Mouse (Mus musculus) adipose tissue, adult 10 weeks (tissue): ENCODE results near the gene Rprd2. TPM values are rescaled to one million over a fixed set of nuclear protein-coding genes. Genes with fewer than 3 reads are reported as not detected.

Source experiments
- polyA plus RNA-seq: library from polyadenylated mRNA; stranded (reverse); fragments of 350-450 nt; fragmentation: Illumina TruSeq; extraction: RNeasy Lipid Tissue Mini Kit (QIAGEN cat#74804); gene quantifications from one replicate; pipeline ENCODE4 v1.2.3, GENCODE M21; 2014; ENCODE audit warnings: low read depth, low replicate concordance

Rprd2 gene
- polyA plus RNA-seq, result 14.7 TPM

DNA sequence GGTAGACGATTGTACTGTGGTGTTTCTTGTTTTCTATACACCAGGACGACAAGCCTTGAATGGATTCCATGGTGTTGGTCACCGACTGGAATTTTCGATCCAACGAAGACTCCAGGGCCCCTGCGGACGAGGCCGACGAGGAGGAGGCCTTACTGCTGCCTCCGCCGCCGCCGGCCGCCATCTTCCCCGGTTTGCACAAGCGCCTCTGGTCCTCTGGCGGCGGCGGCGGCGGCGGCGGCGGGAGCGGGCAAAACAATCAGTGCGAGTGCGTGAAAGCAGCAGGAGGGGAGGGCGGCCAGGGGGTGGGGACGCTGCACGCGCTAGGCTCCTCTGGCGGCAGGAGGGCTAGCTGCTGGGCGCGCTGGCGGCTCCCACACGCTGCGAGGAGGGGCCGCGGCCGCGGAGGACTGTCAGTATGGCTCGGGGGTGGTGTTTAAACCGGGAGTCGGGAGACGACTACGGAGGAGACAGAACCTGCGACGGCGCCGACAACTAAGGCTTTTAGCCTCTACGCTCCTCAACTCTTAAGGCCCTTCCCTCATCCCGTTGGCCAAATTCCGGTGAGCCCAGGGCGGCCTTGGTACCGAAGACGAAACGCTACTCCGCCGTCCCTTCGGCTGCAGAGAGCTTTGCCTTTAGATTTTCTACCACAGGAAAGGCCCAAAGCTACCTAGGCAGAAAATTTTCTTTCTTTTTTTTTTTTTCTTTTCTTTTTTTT is at the start of gene Rprd2:
TSS of gene Rprd2 (minus strand) at position 293 of the 718 bp plus-strand sequence.

DNA sequence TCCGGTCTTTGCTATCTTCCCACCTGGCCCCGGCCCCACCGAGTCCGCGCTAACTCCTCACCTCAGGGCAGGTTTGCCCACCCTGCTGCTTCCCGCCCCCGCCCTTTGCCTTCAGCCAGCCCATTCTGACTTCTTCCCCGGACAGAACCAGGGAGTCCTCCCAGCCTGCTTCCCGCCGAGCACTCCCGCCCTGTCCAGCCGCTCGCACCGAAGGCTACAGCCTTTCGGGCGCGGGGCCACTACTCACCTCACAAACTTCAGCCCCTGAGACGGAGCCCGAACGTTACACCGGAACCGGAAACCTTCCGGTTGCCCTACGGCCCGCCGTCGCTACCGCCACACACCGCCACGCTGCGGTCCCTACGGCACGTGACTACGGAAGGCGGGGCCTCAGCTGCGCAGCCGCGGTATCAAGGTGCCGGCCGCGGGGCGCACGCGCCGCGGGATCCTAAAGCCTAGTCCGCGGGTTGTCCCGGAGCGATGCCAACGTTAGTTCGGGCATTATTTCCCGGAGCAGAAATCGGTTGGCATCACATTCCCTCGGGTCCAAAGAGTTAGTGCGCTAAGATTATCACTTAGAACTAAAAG is 36.9 kb upstream of the Rprd2 start, which contains the start of gene Prpf3:
TSS of gene Prpf3 (minus strand) at position 384 of the 588 bp plus-strand sequence.

DNA sequence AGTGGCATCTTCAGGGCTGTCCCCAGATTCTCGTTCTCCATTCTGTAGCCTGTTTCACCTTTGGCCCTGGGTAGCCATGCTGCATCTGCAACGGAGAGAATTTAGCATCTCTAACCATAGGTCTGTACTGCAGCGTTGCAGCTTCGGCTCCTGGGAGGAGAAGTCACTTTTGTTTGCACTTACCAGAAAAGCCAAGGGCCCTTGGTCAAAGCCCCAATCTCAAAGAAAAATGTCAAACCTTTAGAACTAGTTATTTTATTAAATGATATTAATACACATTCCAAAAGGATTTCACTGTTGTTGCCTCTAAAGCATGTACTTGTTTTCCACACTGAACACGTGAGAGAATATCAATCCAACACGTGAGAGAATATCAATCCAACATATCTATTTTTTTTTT is 58.6 kb downstream of the Rprd2 start, which contains the start of gene Tars2:
TSS of gene Tars2 (minus strand) at position 101 of the 400 bp plus-strand sequence.

DNA sequence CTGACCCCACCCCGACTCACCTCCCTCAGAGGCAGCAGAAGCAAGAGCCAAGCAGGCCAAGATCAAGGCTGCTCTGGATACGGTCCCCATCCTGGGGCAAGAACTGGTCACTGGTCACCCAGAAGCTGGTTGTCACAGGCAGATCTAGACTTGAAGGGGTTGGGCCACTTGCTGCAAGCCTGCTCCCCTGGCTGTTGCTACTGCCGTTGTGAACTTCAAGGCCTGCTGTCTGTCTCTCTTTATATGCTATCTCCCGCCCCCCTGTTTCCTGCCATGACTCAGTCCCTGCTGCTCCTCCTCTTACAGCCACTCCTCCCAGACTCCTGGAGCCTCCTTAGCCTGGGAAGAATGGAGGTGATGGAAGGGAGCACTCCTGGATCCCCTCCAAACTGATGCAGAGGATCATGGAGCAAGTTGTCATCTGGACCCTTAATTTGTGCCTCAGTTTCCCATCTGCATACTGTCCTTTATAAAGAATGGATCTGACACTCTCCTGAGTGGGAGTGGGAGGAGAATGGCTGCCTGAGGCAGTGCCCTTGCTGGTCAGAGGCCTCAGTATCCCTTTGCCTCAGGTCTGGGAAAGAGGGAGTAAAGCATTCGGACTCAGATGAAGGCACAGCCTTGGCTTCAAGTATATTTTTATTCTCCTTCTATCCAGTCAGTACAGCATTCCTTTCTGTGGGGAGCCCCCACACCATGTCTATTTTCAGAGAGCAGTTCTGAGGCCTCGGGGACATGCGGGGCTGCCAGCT is 79.1 kb downstream of the Rprd2 start, which contains the start of gene Ecm1:
TSS of gene Ecm1 (minus strand) at position 217 of the 752 bp plus-strand sequence.

Other genes starting within 250 kb of the Rprd2 start
- 35.2 TPM for gene Golph3l, start 229.9 kb downstream of the Rprd2 start, polyA plus RNA-seq
- 86.7 TPM for gene Ensa, start 193.9 kb downstream of the Rprd2 start, polyA plus RNA-seq
- gene Mcl1, start 160.1 kb downstream of the Rprd2 start, polyA plus RNA-seq, result 80.7 TPM
- gene Adamtsl4, start 130.9 kb downstream of the Rprd2 start, polyA plus RNA-seq, result 16.6 TPM
- 174 TPM for gene Ecm1, start 79.3 kb downstream of the Rprd2 start, polyA plus RNA-seq
- 24.0 TPM for gene Tars2, start 58.7 kb downstream of the Rprd2 start, polyA plus RNA-seq
- gene Prpf3, start 37.0 kb upstream of the Rprd2 start, polyA plus RNA-seq, result 21.5 TPM
- gene Mrps21, start 52.7 kb upstream of the Rprd2 start, polyA plus RNA-seq, result 187 TPM
- 6.3 TPM for gene Ciart, start 63.4 kb upstream of the Rprd2 start, polyA plus RNA-seq
- gene BC028528, start 73.1 kb upstream of the Rprd2 start, polyA plus RNA-seq, result 15.0 TPM
- 90.6 TPM for gene Aph1a, start 75.1 kb upstream of the Rprd2 start, polyA plus RNA-seq
- gene Car14, start 85.8 kb upstream of the Rprd2 start, polyA plus RNA-seq, result 9.0 TPM
- gene Anp32e, start 110.4 kb upstream of the Rprd2 start, polyA plus RNA-seq, result 50.3 TPM
- 31.8 TPM for gene Plekho1, start 177.1 kb upstream of the Rprd2 start, polyA plus RNA-seq
- 22.3 TPM for gene Vps45, start 239.6 kb upstream of the Rprd2 start, polyA plus RNA-seq